Mouse (Mus musculus) heart, embryonic 14.5 days (tissue): ENCODE data around the gene Olfr1215. TPM values are rescaled to one million over a fixed set of nuclear protein-coding genes. Genes with fewer than 3 reads are reported as not detected.

Experiments
- polyA plus RNA-seq: library from polyadenylated mRNA; unstranded; fragments of >200 nt; fragmentation: Nextera tagmentation; extraction: Ambion mirVana; gene quantifications from 2 replicates; pipeline ENCODE4 v1.2.1, GENCODE M21; 2014

The Olfr1215 gene
- polyA plus RNA-seq, 1 experiment from 2014 or later = not detected

Other genes starting within 250 kb of the Olfr1215 start
- gene Olfr1199, start 246.5 kb downstream of the Olfr1215 start, polyA plus RNA-seq = not detected in 2 replicates
- not detected in 2 replicates for gene Olfr1200, start 236.5 kb downstream of the Olfr1215 start, polyA plus RNA-seq
- gene Olfr1201, start 213.9 kb downstream of the Olfr1215 start, polyA plus RNA-seq = not detected in 2 replicates
- not detected in 2 replicates for gene Olfr1202, start 192.5 kb downstream of the Olfr1215 start, polyA plus RNA-seq
- not detected in 2 replicates for gene Olfr1205, start 177.2 kb downstream of the Olfr1215 start, polyA plus RNA-seq
- gene Olfr1204, start 157.7 kb downstream of the Olfr1215 start, polyA plus RNA-seq = not detected in 2 replicates
- gene Olfr1206, start 143.7 kb downstream of the Olfr1215 start, polyA plus RNA-seq = not detected in 2 replicates
- gene Olfr1208, start 104.7 kb downstream of the Olfr1215 start, polyA plus RNA-seq = not detected in 2 replicates
- gene Olfr1209, start 91.8 kb downstream of the Olfr1215 start, polyA plus RNA-seq = not detected in 2 replicates
- gene Olfr1211, start 68.9 kb downstream of the Olfr1215 start, polyA plus RNA-seq = not detected in 2 replicates
- not detected in 2 replicates for gene Olfr1212, start 53.0 kb downstream of the Olfr1215 start, polyA plus RNA-seq
- gene Gm13762, start 26.7 kb downstream of the Olfr1215 start, polyA plus RNA-seq = not detected in 2 replicates
- not detected in 2 replicates for gene Olfr1214, start 14.3 kb downstream of the Olfr1215 start, polyA plus RNA-seq
- gene Olfr1216, start 11.4 kb upstream of the Olfr1215 start, polyA plus RNA-seq = not detected in 2 replicates
- not detected in 2 replicates for gene Olfr1217, start 25.1 kb upstream of the Olfr1215 start, polyA plus RNA-seq
- gene Olfr1218, start 54.2 kb upstream of the Olfr1215 start, polyA plus RNA-seq = not detected in 2 replicates
- not detected in 2 replicates for gene Olfr1219, start 76.5 kb upstream of the Olfr1215 start, polyA plus RNA-seq
- not detected in 2 replicates for gene Olfr1220, start 99.9 kb upstream of the Olfr1215 start, polyA plus RNA-seq
- not detected in 2 replicates for gene Olfr1221, start 110.3 kb upstream of the Olfr1215 start, polyA plus RNA-seq
- gene Olfr1222, start 126.1 kb upstream of the Olfr1215 start, polyA plus RNA-seq = not detected in 2 replicates
- gene Olfr1223, start 144.6 kb upstream of the Olfr1215 start, polyA plus RNA-seq = not detected in 2 replicates
- not detected in 2 replicates for gene Olfr1224-ps1, start 157.1 kb upstream of the Olfr1215 start, polyA plus RNA-seq
- gene Olfr1225, start 167.7 kb upstream of the Olfr1215 start, polyA plus RNA-seq = not detected in 2 replicates
- gene Olfr1226, start 193.1 kb upstream of the Olfr1215 start, polyA plus RNA-seq = not detected in 2 replicates
- not detected in 2 replicates for gene Olfr1228, start 247.1 kb upstream of the Olfr1215 start, polyA plus RNA-seq